Mouse (Mus musculus) midbrain, embryonic 15.5 days (tissue): ENCODE data around the gene Aip. TPM values are rescaled to one million over a fixed set of nuclear protein-coding genes. Genes with fewer than 3 reads are reported as not detected.
"Not testable (repeated sequence)": the region's sequence is repeated elsewhere in the genome, so short reads cannot be mapped to it uniquely, and the experiment has no call there.

Experiments
- ATAC-seq: fragments of 200-750 bp; cut with Nextera tagmentation; replicated peaks from 2 replicates; pipeline ENCODE4 v1.8.0; 2017; ENCODE audit warnings: moderate TSS enrichment
- H3K27ac ChIP-seq: fragments of 300-500 bp; sonication (generic); 2 replicates; pipeline ENCODE4 v1.5.1; 2015; ENCODE audit warnings: mild to moderate bottlenecking, inconsistent platforms
- H3K27me3 ChIP-seq: fragments of 300-500 bp; sonication (generic); replicated peaks from 2 replicates; pipeline ENCODE4 v1.6.1; 2015; ENCODE audit warnings: inconsistent platforms
- H3K36me3 ChIP-seq: fragments of 300-500 bp; sonication (generic); replicated peaks from 2 replicates; pipeline ENCODE4 v1.6.1; 2015; ENCODE audit warnings: inconsistent platforms
- H3K4me1 ChIP-seq: fragments of 300-500 bp; sonication (generic); 2 replicates; pipeline ENCODE4 v1.6.1; 2015; ENCODE audit warnings: inconsistent platforms
- H3K4me2 ChIP-seq: fragments of 300-500 bp; sonication (generic); 2 replicates; pipeline ENCODE4 v1.6.1; 2015; ENCODE audit warnings: inconsistent platforms, mild to moderate bottlenecking, moderate library complexity
- H3K4me3 ChIP-seq: fragments of 300-500 bp; sonication (generic); 2 replicates; pipeline ENCODE4 v1.5.1; 2015; ENCODE audit warnings: mild to moderate bottlenecking, inconsistent platforms
- H3K9ac ChIP-seq: fragments of 300-500 bp; sonication (generic); 2 replicates; pipeline ENCODE4 v1.6.1; 2015; ENCODE audit warnings: mild to moderate bottlenecking, inconsistent platforms
- H3K9me3 ChIP-seq: fragments of 300-500 bp; sonication (generic); 2 replicates; pipeline ENCODE4 v1.6.1; 2016; ENCODE audit warnings: inconsistent platforms
- WGBS: fragments of 180-500 bp; shearing (Covaris S2); methylation state at CpG from one replicate; pipeline ENCODE4 v1.1.7; 2015; ENCODE audit warnings: mixed read lengths; 5-methylcytosine and 5-hydroxymethylcytosine counted together
- polyA plus RNA-seq: library from polyadenylated mRNA; unstranded; fragments of >200 nt; fragmentation: Nextera tagmentation; extraction: Ambion mirVana; gene quantifications from 2 replicates; pipeline ENCODE4 v1.2.1, GENCODE M21; 2015

The Aip gene
- polyA plus RNA-seq, 1 experiment from 2014 or later = 101 TPM

GRCm38 (mm10) chr19:4080511-4081009, 45.1 kb downstream of the Aip start:
- Histone ChIP-seq H3K36me3 (no peaks in the 10 kb centered on the region), H3K4me1 (no peaks in the 10 kb centered on the region), H3K4me2 (no peak overlapping the region), H3K9me3 (no peaks in the 10 kb centered on the region), H3K27ac (no peak overlapping the region), H3K9ac (no peak overlapping the region), H3K27me3 (0 out of 2 replicates have a peak, but pooled peaks cover 2% of the 10 kb centered on the region), H3K4me3 (no peak overlapping the region)
- 66% methylated on average over 8 of the region's 8 CpGs for WGBS
- no peak for ATAC-seq

GRCm38 (mm10) chr19:4079594-4079993, 46.1 kb downstream of the Aip start:
- H3K27ac ChIP-seq = no peak overlapping the region
- no peak for ATAC-seq
- WGBS = 87% methylated on average over 1 of the region's 1 CpGs
- H3K9me3 ChIP-seq = no peaks in the 10 kb centered on the region
- H3K4me3 ChIP-seq = no peak overlapping the region
- 0 out of 2 replicates have a peak, but pooled peaks cover 2% of the 10 kb centered on the region for H3K27me3 ChIP-seq
- H3K4me2 ChIP-seq = no peak overlapping the region
- H3K9ac ChIP-seq = no peak overlapping the region
- H3K36me3 ChIP-seq = no peaks in the 10 kb centered on the region
- no peaks in the 10 kb centered on the region for H3K4me1 ChIP-seq

GRCm38 (mm10) chr19:4075531-4075930, 50.1 kb downstream of the Aip start:
- ATAC-seq = no peak
- Histone ChIP-seq H3K9me3 (no peaks in the 10 kb centered on the region), H3K36me3 (no peaks in the 10 kb centered on the region), H3K4me2 (no peak overlapping the region), H3K9ac (no peak overlapping the region), H3K27me3 (0 out of 2 replicates have a peak, but pooled peaks cover 2% of the 10 kb centered on the region), H3K4me1 (no peaks in the 10 kb centered on the region), H3K27ac (no peak overlapping the region), H3K4me3 (no peak overlapping the region)
- WGBS = 87% methylated on average over 1 of the region's 1 CpGs

- Histone ChIP-seq H3K4me3 (no peak overlapping the region), H3K36me3 (no peaks in the 10 kb centered on the region), H3K4me2 (no peak overlapping the region), H3K9me3 (no peaks in the 10 kb centered on the region), H3K4me1 (no peaks in the 10 kb centered on the region), H3K27ac (no peak overlapping the region), H3K27me3 (no peaks in the 10 kb centered on the region), H3K9ac (no peak overlapping the region)
- ATAC-seq = no peak
- 88% methylated on average over 6 of the region's 6 CpGs for WGBS
Measured at GRCm38 (mm10) chr19:4072706-4073424, 52.8 kb downstream of the Aip start.

- 94% methylated on average over 6 of the region's 6 CpGs for WGBS
- no peak overlapping the region for H3K9ac ChIP-seq
- H3K27ac ChIP-seq = no peak overlapping the region
- no peaks in the 10 kb centered on the region for H3K4me1 ChIP-seq
- ATAC-seq = no peak
- H3K4me2 ChIP-seq = no peak overlapping the region
- no peaks in the 10 kb centered on the region for H3K27me3 ChIP-seq
- no peak overlapping the region for H3K4me3 ChIP-seq
- no peaks in the 10 kb centered on the region for H3K9me3 ChIP-seq
- no peaks in the 10 kb centered on the region for H3K36me3 ChIP-seq
Measured at GRCm38 (mm10) chr19:4071406-4071805, 54.3 kb downstream of the Aip start.

- Histone ChIP-seq H3K36me3 (no peaks in the 10 kb centered on the region), H3K4me3 (no peak overlapping the region), H3K4me1 (no peaks in the 10 kb centered on the region), H3K9me3 (no peaks in the 10 kb centered on the region), H3K4me2 (no peak overlapping the region), H3K9ac (no peak overlapping the region), H3K27ac (no peak overlapping the region), H3K27me3 (no peaks in the 10 kb centered on the region)
- WGBS = 83% methylated on average over 8 of the region's 8 CpGs
- ATAC-seq = no peak
Measured at GRCm38 (mm10) chr19:4070756-4071155, 54.9 kb downstream of the Aip start.

GRCm38 (mm10) chr19:4070311-4070710, 55.3 kb downstream of the Aip start:
- 71% methylated on average over 15 of the region's 15 CpGs for WGBS
- Histone ChIP-seq H3K4me2 (no peak overlapping the region), H3K9ac (no peak overlapping the region), H3K4me3 (no peak overlapping the region), H3K9me3 (no peaks in the 10 kb centered on the region), H3K36me3 (no peaks in the 10 kb centered on the region), H3K4me1 (no peaks in the 10 kb centered on the region), H3K27me3 (no peaks in the 10 kb centered on the region), H3K27ac (no peak overlapping the region)
- no peak for ATAC-seq

GRCm38 (mm10) chr19:4068717-4069410, 56.8 kb downstream of the Aip start:
- ATAC-seq = no peak
- H3K27ac ChIP-seq = no peak overlapping the region
- 51% methylated on average over 15 of the region's 15 CpGs for WGBS
- H3K9me3 ChIP-seq = no peaks in the 10 kb centered on the region
- H3K4me2 ChIP-seq = no peak overlapping the region
- no peaks in the 10 kb centered on the region for H3K4me1 ChIP-seq
- H3K36me3 ChIP-seq = no peaks in the 10 kb centered on the region
- H3K9ac ChIP-seq = no peak overlapping the region
- no peaks in the 10 kb centered on the region for H3K27me3 ChIP-seq
- H3K4me3 ChIP-seq = no peak overlapping the region

- not testable (repeated sequence) for ATAC-seq, H3K4me2 ChIP-seq, H3K27ac ChIP-seq, H3K4me1 ChIP-seq, H3K9ac ChIP-seq, H3K36me3 ChIP-seq, H3K9me3 ChIP-seq, H3K4me3 ChIP-seq, H3K27me3 ChIP-seq
- WGBS = 95% methylated on average over 2 of the region's 2 CpGs
Measured at GRCm38 (mm10) chr19:4068242-4068641, 57.4 kb downstream of the Aip start.

GRCm38 (mm10) chr19:4066877-4067276, 58.8 kb downstream of the Aip start:
- Histone ChIP-seq H3K9me3 (no peaks in the 10 kb centered on the region), H3K27ac (no peak overlapping the region), H3K4me3 (no peak overlapping the region), H3K9ac (no peak overlapping the region), H3K27me3 (no peaks in the 10 kb centered on the region), H3K36me3 (no peaks in the 10 kb centered on the region), H3K4me1 (no peaks in the 10 kb centered on the region), H3K4me2 (no peak overlapping the region)
- no peak for ATAC-seq

- H3K27me3 ChIP-seq = no peaks in the 10 kb centered on the region
- ATAC-seq = no peak
- no peak overlapping the region for H3K4me3 ChIP-seq
- no peak overlapping the region for H3K9ac ChIP-seq
- H3K27ac ChIP-seq = no peak overlapping the region
- no peaks in the 10 kb centered on the region for H3K9me3 ChIP-seq
- no peaks in the 10 kb centered on the region for H3K36me3 ChIP-seq
- no peaks in the 10 kb centered on the region for H3K4me1 ChIP-seq
- H3K4me2 ChIP-seq = no peak overlapping the region
- WGBS = 90% methylated on average over 6 of the region's 6 CpGs
Measured at GRCm38 (mm10) chr19:4066280-4066679, 59.4 kb downstream of the Aip start.

- WGBS = 52% methylated on average over 6 of the region's 11 CpGs
- not testable (repeated sequence) for H3K4me2 ChIP-seq, ATAC-seq, H3K27me3 ChIP-seq, H3K9ac ChIP-seq, H3K9me3 ChIP-seq, H3K4me1 ChIP-seq, H3K4me3 ChIP-seq, H3K27ac ChIP-seq, H3K36me3 ChIP-seq
Measured at GRCm38 (mm10) chr19:4064501-4064900, 61.2 kb downstream of the Aip start.
